Mouse (Mus musculus) liver, adult 2 months (tissue): Measurements from ENCODE around the gene Lrcol1.

Experiments used
- CTCF ChIP-seq: fragments of 200-500 bp; IDR thresholded peaks from 2 replicates; pipeline ENCODE4 v1.5.1; 2011; ENCODE audit warnings: low read depth, low read length, control low read depth
- POLR2A ChIP-seq: fragments of 200-500 bp; IDR thresholded peaks from 2 replicates; pipeline ENCODE4 v1.6.1; 2011; ENCODE audit warnings: low read length, control low read depth; ENCODE audit not compliant: insufficient read depth; ENCODE audit errors: extremely low read depth

DNA sequence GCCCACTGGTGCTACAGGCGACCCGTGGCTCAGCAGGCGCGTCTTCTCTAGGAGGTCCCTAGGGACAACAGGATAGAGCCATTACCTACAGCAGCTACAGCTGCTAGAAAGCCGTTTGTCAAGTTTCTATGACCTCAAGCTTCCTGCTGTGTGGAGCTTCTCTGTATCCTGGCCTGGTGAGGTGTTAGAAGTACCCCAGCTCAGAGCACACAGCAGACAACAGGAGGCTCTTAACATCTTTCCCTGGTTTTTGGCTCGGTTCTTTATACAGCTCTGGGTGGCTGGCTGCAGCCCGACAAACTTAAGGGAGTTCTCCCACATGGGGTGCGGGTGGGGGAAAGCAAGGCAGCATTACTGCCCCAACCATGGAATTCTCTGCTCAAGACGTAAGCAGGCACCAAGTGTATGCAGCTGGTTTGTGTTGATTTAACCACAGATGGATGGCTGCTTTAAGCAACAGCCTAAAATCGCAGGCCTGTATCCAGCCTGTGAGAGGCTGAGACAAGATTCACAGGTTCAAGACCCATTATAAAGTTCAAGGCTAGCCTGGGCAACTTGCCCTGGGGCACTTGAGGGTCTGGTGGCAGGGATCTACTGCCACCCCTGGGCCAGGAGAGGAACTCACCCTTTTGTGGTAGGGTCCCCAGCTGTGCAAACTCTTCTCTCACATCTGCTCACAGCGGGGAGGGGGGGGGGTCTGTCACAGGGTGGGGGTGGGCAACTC lies 19.5 kb downstream of the Lrcol1 start:
- TF ChIP-seq POLR2A (no peak), CTCF (no peak)
